Mouse (Mus musculus): ENCODE measurements at regions not wholly inside any gene's neighbourhood (a gene's known extent, or its start where the extent isn't known, plus 50 kb on each side); places are given as distances from the start of the nearest gene placed in this dataset.
A peak's percentile ranks its signal among the peaks of the same experiment; 100 is the strongest.

GRCm38 (mm10) chr11:95198196-95198595 lies 52.1 kb upstream of the Dlx4 start:
- no peak for DNase-seq

GRCm38 (mm10) chr11:95200971-95201370 lies 54.9 kb upstream of the Dlx4 start:
- DNase-seq: no peak

- peak; percentile 68 for DNase-seq
These were observed 50.9 kb upstream of the Tac4 start for GRCm38 (mm10) chr11:95210185-95211030.

- DNase-seq: no peak
These were observed 50.3 kb upstream of the Tac4 start for GRCm38 (mm10) chr11:95211031-95211425.
